Mouse (Mus musculus): ENCODE results near the gene Cpm.
"Not testable (repeated sequence)": the region's sequence is repeated elsewhere in the genome, so short reads cannot be mapped to it uniquely, and the experiment has no call there.

Cpm gene

GRCm38 (mm10) chr10:117629169-117629971 is at the start of gene Cpm:
Gene Cpm, plus strand, starts transcription at chr10:117629500.
- peak in 1 of 2 experiments; percentile 38 for DNase-seq (ENCODE audit: low spot score in 2 of 2)

- no peak for DNase-seq (ENCODE audit: low spot score in 2 of 2)
Observed at GRCm38 (mm10) chr10:117579771-117580284, 49.5 kb upstream of the Cpm start.

GRCm38 (mm10) chr10:117580405-117580804 is 48.9 kb upstream of the Cpm start:
- DNase-seq (ENCODE audit: low spot score in 2 of 2), result no peak

GRCm38 (mm10) chr10:117581007-117581752 is 48.1 kb upstream of the Cpm start:
- no peak for DNase-seq (ENCODE audit: low spot score in 2 of 2)

- no peak for DNase-seq (ENCODE audit: low spot score in 2 of 2)
Observed at GRCm38 (mm10) chr10:117581753-117582062, 47.6 kb upstream of the Cpm start.

GRCm38 (mm10) chr10:117583155-117584061 is 45.9 kb upstream of the Cpm start:
- no peak for DNase-seq (ENCODE audit: low spot score in 2 of 2)

GRCm38 (mm10) chr10:117584102-117584501 is 45.2 kb upstream of the Cpm start:
- no peak for DNase-seq (ENCODE audit: low spot score in 2 of 2)

- DNase-seq (ENCODE audit: low spot score in 2 of 2), result no peak
Observed at GRCm38 (mm10) chr10:117584566-117585515, 44.5 kb upstream of the Cpm start.

- DNase-seq (ENCODE audit: low spot score in 2 of 2), result no peak
Observed at GRCm38 (mm10) chr10:117585600-117586299, 43.5 kb upstream of the Cpm start.

- DNase-seq (ENCODE audit: low spot score in 2 of 2), result no peak
Observed at GRCm38 (mm10) chr10:117586859-117587258, 42.4 kb upstream of the Cpm start.

- no peak for DNase-seq (ENCODE audit: low spot score in 2 of 2)
Observed at GRCm38 (mm10) chr10:117587335-117587734, 42.0 kb upstream of the Cpm start.

- not testable (repeated sequence) for DNase-seq (ENCODE audit: low spot score in 2 of 2)
Observed at GRCm38 (mm10) chr10:117588416-117589143, 40.7 kb upstream of the Cpm start.

GRCm38 (mm10) chr10:117589144-117589940 is 40.0 kb upstream of the Cpm start:
- no peak for DNase-seq (ENCODE audit: low spot score in 2 of 2)

GRCm38 (mm10) chr10:117590331-117591301 is 38.7 kb upstream of the Cpm start:
- DNase-seq (ENCODE audit: low spot score in 2 of 2), result no peak

GRCm38 (mm10) chr10:117591766-117592165 is 37.5 kb upstream of the Cpm start:
- no peak for DNase-seq (ENCODE audit: low spot score in 2 of 2)

GRCm38 (mm10) chr10:117592306-117593040 is 36.8 kb upstream of the Cpm start:
- no peak for DNase-seq (ENCODE audit: low spot score in 2 of 2)
